Mouse (Mus musculus) lung, embryonic 14.5 days (tissue): ENCODE data around the gene Btaf1. TPM values are rescaled to one million over a fixed set of nuclear protein-coding genes. Genes with fewer than 3 reads are reported as not detected.

ENCODE experiments used
- ATAC-seq: fragments of 200-750 bp; cut with Nextera tagmentation; 2 replicates; pipeline ENCODE4 v1.8.0; 2017; ENCODE audit warnings: mild to moderate bottlenecking, moderate TSS enrichment, moderate library complexity; ENCODE audit not compliant: insufficient read depth
- DNase-seq: peaks from one replicate; pipeline ENCODE4 v3.0.0-alpha.2; 2015
- H3K27ac ChIP-seq: fragments of 300-500 bp; sonication (generic); 2 replicates; pipeline ENCODE4 v1.5.1; 2014; ENCODE audit warnings: low read depth, mild to moderate bottlenecking, moderate library complexity
- H3K27me3 ChIP-seq: fragments of 300-500 bp; sonication (generic); 2 replicates; pipeline ENCODE4 v1.6.1; 2014; ENCODE audit warnings: low read length, control low read depth; ENCODE audit not compliant: insufficient read depth
- H3K36me3 ChIP-seq: fragments of 300-500 bp; sonication (generic); 2 replicates; pipeline ENCODE4 v1.6.1; 2014; ENCODE audit warnings: control low read depth; ENCODE audit not compliant: insufficient read depth
- H3K4me1 ChIP-seq: fragments of 300-500 bp; sonication (generic); 2 replicates; pipeline ENCODE4 v1.6.1; 2014; ENCODE audit warnings: antibody characterized with exemption, control low read depth; ENCODE audit not compliant: insufficient read depth
- H3K4me2 ChIP-seq: fragments of 300-500 bp; sonication (generic); 2 replicates; pipeline ENCODE4 v1.6.1; 2014; ENCODE audit warnings: mild to moderate bottlenecking
- H3K4me3 ChIP-seq: fragments of 300-500 bp; sonication (generic); 2 replicates; pipeline ENCODE4 v1.5.1; 2014; ENCODE audit warnings: low read depth, low read length
- H3K9ac ChIP-seq: fragments of 300-500 bp; sonication (generic); 2 replicates; pipeline ENCODE4 v1.6.1; 2014
- H3K9me3 ChIP-seq: fragments of 300-500 bp; sonication (generic); 2 replicates; pipeline ENCODE4 v1.6.1; 2016; ENCODE audit warnings: low read depth, low read length, control low read depth
- CTCF ChIP-seq: IDR thresholded peaks from 2 replicates; pipeline ENCODE4 v1.5.1; 2016; ENCODE audit warnings: antibody characterized with exemption, low read depth
- WGBS: fragments of 180-500 bp; shearing (Covaris S2); extraction: QIAGEN DNeasy Blood & Tissue Kit; methylation state at CpG from one replicate; pipeline ENCODE4 v1.1.7; 2014; 5-methylcytosine and 5-hydroxymethylcytosine counted together
- polyA plus RNA-seq: library from polyadenylated mRNA; unstranded; fragments of >200 nt; fragmentation: Nextera tagmentation; extraction: Ambion mirVana; gene quantifications from 2 replicates; pipeline ENCODE4 v1.2.1, GENCODE M21; 2014

Gene Btaf1
- polyA plus RNA-seq, 1 experiment from 2014 or later, result 20.3 TPM

DNA sequence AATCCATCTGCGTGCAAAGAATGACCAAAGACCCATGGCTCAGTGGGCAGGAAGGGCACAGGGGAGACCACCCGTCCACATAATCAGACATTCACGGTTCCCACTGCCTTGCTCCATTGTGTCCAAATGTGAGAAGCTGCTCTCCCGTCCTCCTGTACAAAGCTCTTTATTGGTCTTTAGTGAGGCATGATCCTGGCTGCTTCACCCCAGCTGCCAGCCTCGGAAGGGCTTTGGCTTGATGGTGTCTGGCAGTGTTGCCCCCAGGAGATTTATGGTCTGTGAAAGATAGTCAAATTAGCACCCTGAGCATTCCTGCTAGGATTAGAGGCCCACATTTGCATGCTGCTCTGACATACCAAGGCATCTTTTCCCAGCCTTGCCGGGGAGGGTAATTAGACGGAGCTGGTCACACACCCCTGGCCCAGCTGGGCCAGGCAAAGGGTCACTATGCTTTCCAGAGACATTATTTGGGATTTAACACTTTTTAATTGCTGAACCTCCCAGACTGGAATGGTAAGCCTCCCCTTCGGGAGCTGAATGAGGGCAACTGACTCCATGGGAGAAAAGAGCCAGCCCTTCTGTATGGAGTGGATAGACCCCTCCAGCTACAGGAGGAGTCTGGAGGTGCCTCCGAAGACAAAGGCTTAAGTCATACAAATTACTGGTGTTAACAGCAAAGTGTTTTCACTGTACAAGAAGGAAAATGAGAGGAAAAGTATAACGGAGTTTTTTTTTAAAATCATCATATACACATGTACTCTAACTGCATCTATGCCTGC, 28.9 kb upstream of the Btaf1 start:
- no peak for DNase-seq
- no peak for TF ChIP-seq CTCF
- 28% methylated on average over 10 of the region's 10 CpGs for WGBS
- Histone ChIP-seq H3K4me3 (no peak overlapping the region), H3K4me2 (no peak overlapping the region), H3K27ac (no peak overlapping the region), H3K9ac (no peak overlapping the region), H3K4me1 (no peaks in the 10 kb centered on the region), H3K9me3 (no peaks in the 10 kb centered on the region), H3K36me3 (peaks cover 27% of the 10 kb centered on the region), H3K27me3 (no peaks in the 10 kb centered on the region)
- ATAC-seq, result no peak

DNA sequence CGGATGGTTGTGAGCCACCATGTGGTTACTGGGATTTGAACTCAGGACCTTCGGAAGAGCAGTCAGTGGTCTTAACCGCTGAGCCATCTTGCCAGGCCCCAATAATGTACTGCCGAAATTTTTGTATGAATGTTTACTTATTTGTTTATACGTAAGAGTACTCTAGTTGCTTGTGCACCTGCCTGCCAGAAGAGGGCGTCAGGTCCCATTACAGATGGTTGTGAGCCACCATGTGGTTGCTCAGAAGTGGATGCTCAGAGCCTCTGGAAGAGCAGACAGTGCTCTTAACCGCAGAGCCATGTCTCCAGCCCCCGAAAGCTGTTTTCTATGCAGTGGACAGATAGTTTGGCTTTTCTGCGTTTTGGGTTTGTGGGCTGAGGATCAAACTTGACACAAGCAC, 28.1 kb upstream of the Btaf1 start:
- WGBS, result 52% methylated on average over 9 of the region's 9 CpGs

DNA sequence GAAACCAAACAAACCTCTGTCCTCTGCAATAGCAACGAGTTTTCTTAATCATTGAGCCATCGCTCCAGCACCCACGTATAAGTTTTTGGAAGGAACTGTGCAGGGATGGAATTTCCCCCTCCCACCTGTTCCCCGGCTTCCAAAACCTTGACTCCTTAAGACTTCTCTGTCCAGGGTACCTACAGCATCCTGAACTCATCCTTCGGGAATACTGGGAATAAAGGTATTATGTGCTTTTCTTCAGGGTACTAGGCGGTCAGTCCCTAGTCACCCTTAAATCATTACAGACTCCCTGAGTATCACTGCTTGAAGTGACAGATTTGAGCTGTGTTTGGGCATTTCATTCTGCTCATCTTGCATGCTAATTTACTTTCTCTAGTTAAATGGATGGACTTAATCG, 22.5 kb upstream of the Btaf1 start:
- no peak overlapping the region; the same call in 1 of the 2 replicates for H3K4me3 ChIP-seq
- no peaks in the 10 kb centered on the region for H3K36me3 ChIP-seq
- H3K9me3 ChIP-seq, result no peaks in the 10 kb centered on the region
- WGBS, result 38% methylated on average over 7 of the region's 7 CpGs
- TF ChIP-seq CTCF, result no peak
- DNase-seq, result no peak
- no peak overlapping the region for H3K9ac ChIP-seq
- no peak for ATAC-seq
- no peaks in the 10 kb centered on the region for H3K4me1 ChIP-seq
- peak overlapping the region; percentile 93 for H3K4me2 ChIP-seq
- H3K27me3 ChIP-seq, result no peaks in the 10 kb centered on the region
- H3K27ac ChIP-seq, result no peak overlapping the region

More for the DNA sequence above, 28.1 kb upstream of the Btaf1 start:
- Histone ChIP-seq H3K27ac (no peak overlapping the region), H3K9ac (no peak overlapping the region), H3K4me2 (no peak overlapping the region), H3K36me3 (peaks cover 20% of the 10 kb centered on the region), H3K4me3 (no peak overlapping the region), H3K9me3 (no peaks in the 10 kb centered on the region), H3K4me1 (no peaks in the 10 kb centered on the region), H3K27me3 (no peaks in the 10 kb centered on the region)
- TF ChIP-seq CTCF, result peak; percentile 67
- no peak for ATAC-seq
- peak; percentile 68 for DNase-seq

DNA sequence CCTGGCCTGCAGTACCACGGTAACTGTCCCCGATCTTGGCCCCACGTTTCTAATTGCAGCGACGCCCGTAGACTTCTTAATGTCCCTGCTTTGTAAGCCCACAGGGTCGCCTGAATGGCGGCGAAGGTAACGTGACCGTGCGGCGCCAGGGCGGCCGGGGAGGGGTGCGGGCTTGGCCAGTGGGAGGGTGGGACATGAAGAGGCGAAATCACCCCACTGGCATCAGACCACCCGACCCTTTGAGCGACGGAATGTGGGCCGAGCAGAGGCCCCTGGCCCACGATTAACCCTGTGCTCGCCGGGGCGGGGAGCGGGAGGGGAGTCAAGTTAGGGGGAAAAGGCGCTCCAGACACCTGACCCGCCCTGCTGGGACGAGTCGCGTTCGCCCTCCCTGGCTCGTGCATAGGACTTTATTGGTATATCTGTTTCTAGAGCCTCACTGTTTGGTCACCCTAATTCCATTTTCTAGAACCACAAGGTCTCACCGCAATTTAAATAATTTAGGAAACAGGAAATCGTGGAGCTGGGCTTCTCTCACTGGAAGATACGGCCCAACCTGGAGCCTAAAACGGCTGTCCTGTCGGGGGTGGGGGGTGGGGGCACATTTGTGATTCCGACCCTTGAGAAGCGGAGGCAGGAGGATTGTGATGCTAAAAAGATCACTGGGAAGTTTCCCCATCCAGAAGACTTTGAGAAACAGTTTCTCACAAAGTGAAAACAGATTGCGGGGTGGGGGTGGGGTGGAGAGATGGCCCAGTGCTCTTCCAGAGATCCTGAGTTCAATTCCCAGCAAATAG, 21.5 kb upstream of the Btaf1 start:
- peak overlapping the region; percentile 58; the same call in 1 of the 2 replicates for H3K27ac ChIP-seq
- H3K4me3 ChIP-seq, result peak overlapping the region; percentile 59
- no peaks in the 10 kb centered on the region for H3K36me3 ChIP-seq
- DNase-seq (peak; percentile 62), ATAC-seq (peak; percentile 85; the same call in 1 of the 2 replicates)
- H3K9ac ChIP-seq, result peak overlapping the region; percentile 71
- no peaks in the 10 kb centered on the region for H3K4me1 ChIP-seq
- H3K4me2 ChIP-seq, result peak overlapping the region; percentile 93
- no peaks in the 10 kb centered on the region for H3K9me3 ChIP-seq
- H3K27me3 ChIP-seq, result no peaks in the 10 kb centered on the region
- no peak for TF ChIP-seq CTCF
- WGBS, result 2% methylated on average over 41 of the region's 41 CpGs

DNA sequence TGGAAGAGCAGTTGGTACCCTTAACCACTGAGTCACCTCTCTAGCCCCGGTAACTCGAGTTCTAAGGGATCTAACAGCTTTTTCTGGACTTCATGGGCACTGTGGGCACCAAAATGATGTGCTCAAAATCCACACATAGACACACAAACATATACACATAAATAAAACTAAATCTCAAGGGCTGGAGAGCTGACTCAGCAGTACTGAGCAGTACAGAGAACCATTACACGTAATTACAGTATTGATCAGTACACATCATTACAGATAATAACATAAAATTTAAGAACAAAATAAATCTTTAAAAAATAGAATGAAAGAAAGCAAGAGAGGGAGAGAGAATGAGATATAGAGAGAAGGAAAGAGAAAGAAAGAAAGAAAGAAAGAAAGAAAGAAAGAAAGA, 16.7 kb upstream of the Btaf1 start:
- ATAC-seq, result no peak
- DNase-seq, result no peak
- Histone ChIP-seq H3K9me3 (no peaks in the 10 kb centered on the region), H3K4me2 (no peak overlapping the region), H3K4me1 (no peaks in the 10 kb centered on the region), H3K36me3 (no peaks in the 10 kb centered on the region), H3K4me3 (no peak overlapping the region), H3K27ac (no peak overlapping the region), H3K27me3 (no peaks in the 10 kb centered on the region), H3K9ac (no peak overlapping the region)
- 77% methylated on average over 3 of the region's 3 CpGs for WGBS
- TF ChIP-seq CTCF, result no peak

DNA sequence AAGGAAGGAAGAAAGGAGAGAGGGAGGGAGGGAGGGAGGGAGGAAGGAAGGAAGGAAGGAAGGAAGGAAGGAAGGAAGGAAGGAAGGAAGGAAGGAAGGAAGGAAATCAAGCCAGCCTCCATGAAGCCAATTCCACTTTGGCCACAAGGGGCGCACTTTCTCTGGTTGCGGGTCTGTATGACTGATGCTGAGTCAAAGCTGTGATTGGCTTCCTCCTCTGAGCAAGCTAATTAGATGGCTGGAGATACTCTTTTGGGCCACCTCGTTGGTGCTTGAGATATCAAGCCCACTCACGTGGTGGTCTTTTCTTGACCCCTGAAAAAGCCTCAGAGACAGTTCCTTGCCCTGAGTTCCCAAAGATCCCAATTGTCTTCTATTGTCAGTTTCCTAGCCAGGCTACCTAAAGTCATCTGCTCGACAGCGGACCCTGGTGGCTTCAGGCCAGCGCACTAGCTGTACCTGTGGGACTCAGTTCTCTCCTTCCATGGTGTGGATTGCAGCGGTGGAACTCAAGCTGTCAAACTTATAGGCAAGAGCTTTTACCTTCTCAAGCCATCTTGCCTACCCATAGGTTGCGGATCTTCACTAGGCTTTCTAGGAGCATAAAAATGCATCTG, 16.1 kb upstream of the Btaf1 start:
- DNase-seq, result peak; percentile 83
- Histone ChIP-seq H3K4me2 (no peak overlapping the region), H3K4me1 (no peaks in the 10 kb centered on the region), H3K4me3 (no peak overlapping the region), H3K9me3 (no peaks in the 10 kb centered on the region), H3K27ac (no peak overlapping the region), H3K9ac (no peak overlapping the region), H3K36me3 (no peaks in the 10 kb centered on the region), H3K27me3 (no peaks in the 10 kb centered on the region)
- peak; percentile 76 for TF ChIP-seq CTCF
- ATAC-seq, result no peak
- WGBS, result 18% methylated on average over 9 of the region's 9 CpGs
